Mouse (Mus musculus) stomach, postnatal 0 days (tissue): Measurements from ENCODE around the gene Birc7.

Experiments used
- CTCF ChIP-seq: IDR thresholded peaks from 2 replicates; pipeline ENCODE4 v1.5.1; 2016; ENCODE audit warnings: antibody characterized with exemption, low read depth, mild to moderate bottlenecking, moderate library complexity
- EP300 ChIP-seq: optimal IDR thresholded peaks from 2 replicates; pipeline ENCODE3; 2016; ENCODE audit warnings: antibody characterized with exemption

GRCm38 (mm10) chr2:180940187-180940586 is 11.4 kb downstream of the Birc7 start:
- TF ChIP-seq CTCF (no peak), EP300 (no peak)
